Mouse (Mus musculus): ENCODE measurements around the gene Akap2.
A peak's percentile ranks its signal among the peaks of the same experiment; 100 is the strongest.
"Not testable (repeated sequence)": the region's sequence is repeated elsewhere in the genome, so short reads cannot be mapped to it uniquely, and the experiment has no call there.

The Akap2 gene

GRCm38 (mm10) chr4:57883520-57884421 lies 166.3 kb downstream of the Akap2 start:
- DNase-seq, result no peak

DNA sequence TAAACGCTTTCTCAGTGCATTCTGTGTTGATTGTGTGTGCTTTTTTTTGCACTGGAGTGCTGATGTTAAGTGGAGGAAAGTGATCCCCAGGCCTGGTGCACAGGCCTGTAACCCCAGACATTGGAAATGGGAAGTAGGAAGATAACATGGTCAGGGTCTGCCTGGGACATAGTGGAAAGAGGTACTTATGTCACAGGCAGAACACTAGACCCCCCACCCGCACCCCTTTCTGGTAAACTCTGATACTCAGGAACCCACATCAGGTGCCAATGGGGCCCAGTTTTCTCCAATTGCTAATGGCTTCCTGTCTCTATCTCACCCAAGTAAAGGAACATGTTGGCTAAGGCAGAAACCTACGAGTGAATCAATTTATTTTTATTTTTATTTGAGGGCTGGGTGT lies 167.1 kb downstream of the Akap2 start:
- DNase-seq, result no peak

GRCm38 (mm10) chr4:57885186-57885585 lies 167.7 kb downstream of the Akap2 start:
- DNase-seq, result no peak

- DNase-seq, result peak; percentile 64
These were observed 168.8 kb downstream of the Akap2 start for GRCm38 (mm10) chr4:57886066-57886887.

DNA sequence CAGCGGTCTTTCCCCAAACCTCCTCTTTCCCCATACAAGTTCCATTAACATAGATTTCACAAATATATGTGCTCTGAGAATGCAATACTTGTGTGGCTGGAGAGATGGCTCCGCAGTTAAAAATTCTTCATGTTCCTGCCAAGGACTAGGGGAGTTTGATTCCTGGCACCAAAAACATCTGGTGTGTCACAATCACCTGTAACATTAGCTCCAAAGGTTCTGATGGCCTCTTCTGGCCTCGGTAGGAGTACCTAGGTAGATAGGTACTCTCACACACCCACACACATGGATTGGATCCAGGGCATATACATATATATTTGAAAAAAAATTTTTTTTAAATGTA lies 169.4 kb downstream of the Akap2 start:
- no peak for DNase-seq

- no peak for DNase-seq
These were observed 170.8 kb downstream of the Akap2 start for GRCm38 (mm10) chr4:57888246-57888645.

DNA sequence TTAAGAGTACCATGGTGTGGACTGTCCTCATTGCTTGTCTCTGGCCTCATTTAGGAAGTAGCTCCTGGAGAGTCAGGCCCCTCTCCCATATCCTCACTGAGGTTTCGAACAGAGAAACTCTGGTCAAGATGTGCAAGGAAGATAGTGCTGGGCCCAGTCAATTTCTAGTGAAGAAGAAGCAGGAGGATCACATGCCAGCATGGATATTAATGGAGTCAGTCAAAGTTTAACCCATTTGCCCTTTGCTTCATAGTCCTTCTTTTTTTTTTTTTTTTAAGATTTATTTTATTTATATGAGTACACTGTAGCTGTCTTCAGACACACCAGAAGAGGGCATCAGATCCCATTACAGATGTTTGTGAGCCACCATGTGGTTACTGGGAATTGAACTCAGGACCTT lies 171.5 kb downstream of the Akap2 start:
- not testable (repeated sequence) for DNase-seq

DNA sequence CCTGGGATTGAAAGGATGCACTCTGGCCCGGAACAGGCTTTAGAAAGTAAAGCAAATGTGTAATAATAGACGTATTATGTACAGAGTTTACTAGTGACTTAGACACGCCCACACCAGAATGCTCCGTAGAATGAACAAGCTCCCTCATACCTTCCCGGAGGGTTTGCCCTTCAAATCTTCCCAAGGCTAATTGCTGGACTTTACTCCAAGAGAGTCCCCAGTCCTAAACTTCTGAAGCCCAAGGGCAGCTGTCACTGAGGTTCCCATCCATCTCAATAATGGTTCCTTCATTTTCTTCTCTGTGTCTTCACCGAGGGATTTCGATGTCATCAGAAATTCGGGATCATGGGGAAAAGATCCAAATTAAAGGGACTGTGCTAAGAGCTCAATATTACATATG lies 172.3 kb downstream of the Akap2 start:
- no peak for DNase-seq

GRCm38 (mm10) chr4:57892001-57892586 lies 174.6 kb downstream of the Akap2 start:
- no peak for DNase-seq

- DNase-seq, result no peak
These were observed 177.7 kb downstream of the Akap2 start for GRCm38 (mm10) chr4:57895140-57895539.

DNA sequence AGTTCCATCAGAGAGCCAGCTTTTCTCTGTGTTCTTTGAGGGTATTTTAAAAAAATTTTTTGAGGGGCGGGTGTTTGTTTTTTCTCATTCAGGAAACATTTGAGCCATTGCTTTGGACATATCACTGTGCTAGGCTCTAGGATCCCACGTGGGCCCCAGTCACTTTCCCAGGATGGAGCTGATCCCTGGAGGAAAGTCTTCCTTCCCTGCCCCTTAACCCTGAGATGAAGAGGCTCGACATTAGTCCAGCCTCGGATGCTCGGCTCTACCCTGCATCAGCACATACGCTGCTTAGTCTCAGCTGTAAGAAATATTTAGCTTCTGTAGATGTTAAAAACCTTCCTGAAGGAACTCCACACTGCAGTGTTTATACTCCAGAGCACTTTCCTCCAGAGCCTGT lies 178.4 kb downstream of the Akap2 start:
- no peak for DNase-seq

DNA sequence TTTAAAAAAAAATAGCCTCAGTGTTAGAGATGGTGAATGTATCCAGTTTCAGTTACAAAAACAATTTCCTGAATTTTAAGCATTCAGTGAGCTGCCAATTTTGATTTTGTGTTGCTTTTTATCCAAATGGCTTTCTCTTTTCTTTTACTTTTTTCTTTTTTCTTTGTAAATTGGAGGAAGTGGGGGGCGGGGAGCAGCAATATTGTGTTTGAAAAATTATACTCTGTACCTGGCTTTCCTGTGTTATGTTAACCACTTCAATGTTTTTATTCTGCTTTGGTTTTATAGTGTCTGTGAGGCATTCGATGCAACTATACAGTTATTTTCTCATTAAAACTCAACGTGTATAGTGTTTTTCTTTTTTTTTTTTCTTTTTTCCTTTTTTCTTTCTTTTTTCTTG lies 179.2 kb downstream of the Akap2 start:
- peak; percentile 55 for DNase-seq

DNA sequence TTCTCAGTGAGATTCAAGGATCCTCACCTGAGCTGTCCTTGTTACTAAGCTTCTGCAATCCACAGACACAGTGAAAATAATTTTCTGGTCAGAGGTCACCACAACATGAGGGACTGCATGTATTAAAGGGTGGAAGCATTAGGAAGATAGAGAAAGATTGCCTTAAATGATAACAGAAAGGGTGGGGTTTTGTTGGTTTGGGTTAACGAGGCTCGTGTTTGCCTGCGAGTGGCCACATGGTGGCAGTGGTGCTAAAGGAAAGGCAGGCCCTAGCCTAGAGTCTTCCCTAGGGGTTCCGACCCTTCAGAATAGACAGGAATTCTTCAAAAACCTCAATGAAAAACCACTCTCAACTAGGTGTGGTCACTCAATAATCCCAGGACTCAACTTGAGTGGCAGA lies 183.8 kb downstream of the Akap2 start:
- DNase-seq, result peak; percentile 82

DNA sequence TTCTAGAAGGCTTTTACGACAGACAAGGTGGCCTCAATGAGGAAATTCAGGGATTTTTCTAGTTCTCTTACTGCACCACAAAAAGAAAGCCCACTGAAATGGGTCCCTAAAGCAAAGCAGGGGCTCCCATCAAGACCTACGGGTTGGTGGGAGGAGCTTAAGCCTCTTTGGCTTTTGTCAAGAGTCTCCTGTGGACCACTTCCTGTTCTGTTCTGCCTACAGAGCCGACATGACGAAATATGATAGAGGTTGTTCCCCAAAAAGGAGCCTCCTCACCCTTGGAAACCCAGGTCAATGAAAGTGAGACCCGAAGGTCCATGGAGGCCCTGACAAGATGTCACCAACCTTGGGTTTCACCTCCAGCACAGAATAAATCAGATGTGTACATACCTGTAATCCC lies 185.2 kb downstream of the Akap2 start:
- DNase-seq, result no peak

- peak; percentile 86 for DNase-seq
These were observed 186.8 kb downstream of the Akap2 start for GRCm38 (mm10) chr4:57904211-57904610.

DNA sequence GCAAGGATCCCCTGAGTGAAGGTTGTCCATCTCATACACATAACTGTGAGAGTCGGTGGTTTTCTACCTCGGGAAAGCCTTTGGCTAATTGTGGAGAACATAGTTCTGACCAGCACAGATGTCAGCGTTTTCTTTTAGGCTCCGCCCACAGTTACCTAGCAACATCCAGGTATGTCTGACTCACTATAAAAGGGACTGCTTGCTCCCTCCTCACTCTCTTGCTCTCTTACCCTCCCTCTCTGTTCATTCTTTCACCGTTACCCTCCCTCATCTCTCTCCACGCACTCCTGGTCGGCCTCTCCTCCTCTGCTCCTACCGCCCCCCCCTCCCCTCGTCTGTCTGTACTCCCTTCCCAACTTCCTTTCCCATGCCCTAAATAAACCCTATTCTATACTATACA lies 187.2 kb downstream of the Akap2 start:
- DNase-seq, result no peak

- no peak for DNase-seq
These were observed 189.3 kb downstream of the Akap2 start for GRCm38 (mm10) chr4:57906708-57907107.

DNA sequence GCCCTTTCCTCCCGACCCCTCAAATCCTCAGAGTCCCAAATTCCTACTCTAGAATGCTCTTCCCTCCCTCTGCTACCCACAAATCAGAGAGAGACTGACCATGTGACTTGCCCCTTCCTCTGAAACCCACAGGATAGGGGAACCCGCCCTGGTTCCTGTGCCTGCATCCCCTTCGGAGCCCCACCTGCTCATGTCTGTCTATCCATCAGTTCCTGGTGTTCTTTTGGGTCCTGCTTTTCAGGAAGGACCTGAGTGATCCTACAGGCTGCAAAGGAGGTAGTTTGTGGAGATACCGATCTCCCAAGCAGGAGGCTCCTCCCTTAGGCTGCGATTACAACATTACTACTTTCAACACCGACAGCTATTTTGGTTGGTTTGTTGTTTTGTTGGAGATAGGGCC lies 191.4 kb downstream of the Akap2 start:
- no peak for DNase-seq

DNA sequence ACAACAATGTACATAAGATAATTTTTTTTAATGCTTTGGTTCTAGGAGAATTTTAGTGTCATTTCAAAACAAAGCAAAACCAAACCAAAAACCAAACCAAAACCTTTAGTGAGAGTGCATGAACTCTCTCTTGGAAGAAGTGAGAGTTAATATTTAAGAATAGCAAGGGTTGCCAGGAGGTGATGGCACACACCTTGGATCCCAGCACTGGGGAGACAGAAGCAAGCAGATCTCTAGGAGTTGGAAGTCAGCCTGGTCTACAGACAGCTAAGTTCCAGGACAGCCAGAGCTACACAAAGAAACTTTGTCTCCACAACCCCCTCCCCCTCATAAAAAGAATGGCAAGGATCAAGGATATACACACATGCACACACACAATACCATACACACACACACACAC lies 195.6 kb downstream of the Akap2 start:
- no peak for DNase-seq

GRCm38 (mm10) chr4:57914193-57915190 lies 197.0 kb downstream of the Akap2 start:
- DNase-seq, result no peak

DNA sequence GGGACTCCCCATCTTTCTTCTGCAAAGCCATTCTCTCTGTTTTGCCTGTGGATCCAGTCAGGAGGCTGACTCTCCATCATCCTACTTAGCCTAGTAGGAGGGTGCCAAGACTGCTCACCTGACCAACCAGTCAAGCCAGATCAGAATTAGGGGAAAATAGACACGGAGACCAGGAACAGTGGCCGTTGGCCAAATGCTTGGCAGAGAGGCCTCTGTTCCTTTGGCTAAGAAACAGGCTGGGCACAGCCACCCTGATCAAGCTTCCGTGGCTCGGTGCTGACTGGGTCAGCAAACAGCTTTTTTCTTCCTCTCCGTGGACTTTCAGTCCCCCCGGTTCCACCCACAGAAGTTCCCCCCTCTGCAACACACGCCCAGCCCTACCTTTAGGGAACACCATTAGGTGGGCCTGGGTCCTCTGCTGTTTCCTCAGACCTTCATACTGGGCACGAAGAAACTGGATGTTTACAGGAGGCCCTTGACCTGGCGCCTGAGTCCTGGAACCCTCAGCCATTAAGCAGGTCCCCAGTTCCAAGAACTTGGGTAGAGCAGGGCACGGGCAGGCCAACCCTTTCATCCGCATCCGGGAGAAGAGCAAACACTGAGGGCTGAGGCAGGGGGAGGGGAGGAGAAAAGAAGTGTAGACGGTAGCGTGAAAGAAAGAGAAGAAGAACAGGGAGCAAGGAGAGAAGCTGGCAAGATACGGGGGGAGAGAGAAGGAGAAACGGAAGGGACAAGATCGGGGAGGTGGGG lies 197.9 kb downstream of the Akap2 start:
- DNase-seq, result no peak

DNA sequence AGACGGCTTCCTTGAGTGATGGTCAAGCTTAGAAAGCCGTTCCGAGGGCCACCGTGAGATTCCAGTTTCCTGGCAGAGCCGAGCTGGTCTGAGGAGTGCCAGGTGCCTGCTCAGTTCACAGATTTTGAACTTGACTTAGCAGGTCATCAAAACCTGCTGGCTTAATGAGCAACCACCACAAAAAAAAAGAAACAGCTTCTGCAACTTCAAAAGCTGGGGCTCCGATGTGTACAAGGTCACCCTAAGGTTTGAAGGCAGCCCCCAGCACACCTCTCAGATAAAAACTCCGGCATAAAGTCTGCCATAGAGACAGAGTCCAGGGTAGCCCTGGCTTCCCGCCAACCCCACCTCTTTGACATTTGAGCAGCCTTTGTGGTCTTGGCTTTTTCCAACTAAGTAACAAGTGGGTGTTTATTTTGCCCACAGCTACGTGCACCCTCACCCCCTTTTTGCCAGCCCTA lies 198.8 kb downstream of the Akap2 start, which contains the start of gene D630039A03Rik:
TSS of gene D630039A03Rik (minus strand) at position 97 of the 461 bp plus-strand sequence.
- DNase-seq, result no peak

Data from thymus, postnatal 4 days (tissue).